Mouse (Mus musculus) lung, embryonic 14.5 days (tissue): Measurements from ENCODE around the gene Cldn4. TPM values are rescaled to one million over a fixed set of nuclear protein-coding genes. Genes with fewer than 3 reads are reported as not detected.
A peak's percentile ranks its signal among the peaks of the same experiment; 100 is the strongest.

Experiments
- ATAC-seq: fragments of 200-750 bp; cut with Nextera tagmentation; 2 replicates; pipeline ENCODE4 v1.8.0; 2017; ENCODE audit warnings: mild to moderate bottlenecking, moderate TSS enrichment, moderate library complexity; ENCODE audit not compliant: insufficient read depth
- DNase-seq: peaks from one replicate; pipeline ENCODE4 v3.0.0-alpha.2; 2015
- H3K27ac ChIP-seq: fragments of 300-500 bp; sonication (generic); 2 replicates; pipeline ENCODE4 v1.5.1; 2014; ENCODE audit warnings: low read depth, mild to moderate bottlenecking, moderate library complexity
- H3K27me3 ChIP-seq: fragments of 300-500 bp; sonication (generic); 2 replicates; pipeline ENCODE4 v1.6.1; 2014; ENCODE audit warnings: low read length, control low read depth; ENCODE audit not compliant: insufficient read depth
- H3K36me3 ChIP-seq: fragments of 300-500 bp; sonication (generic); 2 replicates; pipeline ENCODE4 v1.6.1; 2014; ENCODE audit warnings: control low read depth; ENCODE audit not compliant: insufficient read depth
- H3K4me1 ChIP-seq: fragments of 300-500 bp; sonication (generic); 2 replicates; pipeline ENCODE4 v1.6.1; 2014; ENCODE audit warnings: antibody characterized with exemption, control low read depth; ENCODE audit not compliant: insufficient read depth
- H3K4me2 ChIP-seq: fragments of 300-500 bp; sonication (generic); 2 replicates; pipeline ENCODE4 v1.6.1; 2014; ENCODE audit warnings: mild to moderate bottlenecking
- H3K4me3 ChIP-seq: fragments of 300-500 bp; sonication (generic); 2 replicates; pipeline ENCODE4 v1.5.1; 2014; ENCODE audit warnings: low read depth, low read length
- H3K9ac ChIP-seq: fragments of 300-500 bp; sonication (generic); 2 replicates; pipeline ENCODE4 v1.6.1; 2014
- H3K9me3 ChIP-seq: fragments of 300-500 bp; sonication (generic); 2 replicates; pipeline ENCODE4 v1.6.1; 2016; ENCODE audit warnings: low read depth, low read length, control low read depth
- CTCF ChIP-seq: IDR thresholded peaks from 2 replicates; pipeline ENCODE4 v1.5.1; 2016; ENCODE audit warnings: antibody characterized with exemption, low read depth
- WGBS: fragments of 180-500 bp; shearing (Covaris S2); extraction: QIAGEN DNeasy Blood & Tissue Kit; methylation state at CpG from one replicate; pipeline ENCODE4 v1.1.7; 2014; 5-methylcytosine and 5-hydroxymethylcytosine counted together
- polyA plus RNA-seq: library from polyadenylated mRNA; unstranded; fragments of >200 nt; fragmentation: Nextera tagmentation; extraction: Ambion mirVana; gene quantifications from 2 replicates; pipeline ENCODE4 v1.2.1, GENCODE M21; 2014

The Cldn4 gene
- polyA plus RNA-seq, 1 experiment from 2014 or later: 42.4 TPM

- H3K9ac ChIP-seq: peak overlapping the region; percentile 29; the same call in 1 of the 2 replicates
- no peak overlapping the region for H3K4me2 ChIP-seq
- no peak overlapping the region for H3K27ac ChIP-seq
- no peaks in the 10 kb centered on the region for H3K36me3 ChIP-seq
- TF ChIP-seq CTCF: no peak
- H3K9me3 ChIP-seq: no peaks in the 10 kb centered on the region
- 10% methylated on average over 3 of the region's 3 CpGs for WGBS
- DNase-seq (no peak), ATAC-seq (no peak)
- H3K27me3 ChIP-seq: peaks cover 39% of the 10 kb centered on the region
- H3K4me3 ChIP-seq: no peak overlapping the region
- no peaks in the 10 kb centered on the region for H3K4me1 ChIP-seq
Measured at GRCm38 (mm10) chr5:134983771-134984170, 37.0 kb upstream of the Cldn4 start.

GRCm38 (mm10) chr5:134983111-134983510, 36.4 kb upstream of the Cldn4 start:
- Histone ChIP-seq H3K27me3 (peaks cover 39% of the 10 kb centered on the region), H3K36me3 (no peaks in the 10 kb centered on the region), H3K4me3 (no peak overlapping the region), H3K9ac (no peak overlapping the region), H3K27ac (no peak overlapping the region), H3K4me2 (no peak overlapping the region), H3K4me1 (no peaks in the 10 kb centered on the region), H3K9me3 (no peaks in the 10 kb centered on the region)
- DNase-seq: no peak
- 53% methylated on average over 1 of the region's 1 CpGs for WGBS
- TF ChIP-seq CTCF: no peak
- ATAC-seq: no peak

- no peak for DNase-seq
- Histone ChIP-seq H3K27ac (no peak overlapping the region), H3K9ac (no peak overlapping the region), H3K4me3 (no peak overlapping the region), H3K9me3 (no peaks in the 10 kb centered on the region), H3K36me3 (no peaks in the 10 kb centered on the region), H3K27me3 (peaks cover 19% of the 10 kb centered on the region), H3K4me1 (no peaks in the 10 kb centered on the region), H3K4me2 (no peak overlapping the region)
- no peak for TF ChIP-seq CTCF
- WGBS: 60% methylated on average over 10 of the region's 10 CpGs
- no peak for ATAC-seq
Measured at GRCm38 (mm10) chr5:134981149-134981548, 34.4 kb upstream of the Cldn4 start.

GRCm38 (mm10) chr5:134977837-134978236, 31.1 kb upstream of the Cldn4 start:
- no peak overlapping the region for H3K4me3 ChIP-seq
- no peaks in the 10 kb centered on the region for H3K36me3 ChIP-seq
- no peak overlapping the region for H3K27ac ChIP-seq
- 78% methylated on average over 4 of the region's 4 CpGs for WGBS
- H3K4me1 ChIP-seq: no peaks in the 10 kb centered on the region; the same call in 1 of the 2 replicates
- H3K27me3 ChIP-seq: no peaks in the 10 kb centered on the region
- no peak overlapping the region for H3K9ac ChIP-seq
- no peak overlapping the region for H3K4me2 ChIP-seq
- DNase-seq: no peak
- no peak for TF ChIP-seq CTCF
- H3K9me3 ChIP-seq: no peaks in the 10 kb centered on the region
- no peak for ATAC-seq

- no peak overlapping the region for H3K4me3 ChIP-seq
- ATAC-seq: no peak
- H3K27me3 ChIP-seq: no peaks in the 10 kb centered on the region
- H3K4me1 ChIP-seq: no peaks in the 10 kb centered on the region; the same call in 1 of the 2 replicates
- H3K27ac ChIP-seq: no peak overlapping the region
- no peaks in the 10 kb centered on the region for H3K36me3 ChIP-seq
- no peak overlapping the region for H3K4me2 ChIP-seq
- 78% methylated on average over 14 of the region's 14 CpGs for whole genome bisulfite sequencing
- TF ChIP-seq CTCF: no peak
- DNase-seq: no peak
- H3K9ac ChIP-seq: no peak overlapping the region
- no peaks in the 10 kb centered on the region for H3K9me3 ChIP-seq
Measured at GRCm38 (mm10) chr5:134976577-134977250, 30.0 kb upstream of the Cldn4 start.

GRCm38 (mm10) chr5:134976164-134976563, 29.4 kb upstream of the Cldn4 start:
- H3K4me2 ChIP-seq: no peak overlapping the region
- no peaks in the 10 kb centered on the region for H3K36me3 ChIP-seq
- 73% methylated on average over 2 of the region's 2 CpGs for WGBS
- H3K4me3 ChIP-seq: no peak overlapping the region
- no peak overlapping the region for H3K27ac ChIP-seq
- no peaks in the 10 kb centered on the region; the same call in 1 of the 2 replicates for H3K4me1 ChIP-seq
- no peak overlapping the region for H3K9ac ChIP-seq
- no peak for DNase-seq
- ATAC-seq: no peak
- TF ChIP-seq CTCF: no peak
- H3K27me3 ChIP-seq: no peaks in the 10 kb centered on the region
- no peaks in the 10 kb centered on the region for H3K9me3 ChIP-seq

GRCm38 (mm10) chr5:134974921-134975320, 28.2 kb upstream of the Cldn4 start:
- no peak overlapping the region for H3K27ac ChIP-seq
- no peaks in the 10 kb centered on the region for H3K36me3 ChIP-seq
- no peak overlapping the region for H3K4me2 ChIP-seq
- H3K4me3 ChIP-seq: no peak overlapping the region
- TF ChIP-seq CTCF: no peak
- H3K4me1 ChIP-seq: no peaks in the 10 kb centered on the region; the same call in 1 of the 2 replicates
- H3K9ac ChIP-seq: no peak overlapping the region
- DNase-seq: no peak
- H3K27me3 ChIP-seq: no peaks in the 10 kb centered on the region
- 45% methylated on average over 2 of the region's 2 CpGs for WGBS
- no peak for ATAC-seq
- H3K9me3 ChIP-seq: no peaks in the 10 kb centered on the region
